25 mouse cellular contexts compared by ENCODE assay signal in the genomic region with DNA sequence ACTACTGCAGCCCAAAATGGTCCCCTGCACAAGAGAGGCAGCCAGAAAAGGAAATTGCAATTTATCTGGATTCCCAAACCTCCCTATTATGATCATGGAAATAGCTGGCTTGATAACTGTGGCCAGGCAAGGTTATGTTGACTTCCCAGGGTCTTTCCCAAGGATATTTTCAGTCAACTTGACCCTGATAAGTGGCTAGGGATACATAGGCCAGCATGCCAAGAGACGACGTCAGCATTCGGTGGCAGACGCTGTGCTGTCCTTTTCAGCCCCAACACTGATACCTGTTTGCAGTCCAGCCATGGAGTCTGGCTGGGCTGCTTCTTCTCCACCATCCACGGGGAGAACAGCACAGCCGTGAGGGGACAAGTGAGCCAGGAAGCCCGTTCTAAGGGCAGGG. TPM values are rescaled to one million over a fixed set of nuclear protein-coding genes. Genes with fewer than 3 reads are reported as not detected.
DNase-seq lines count a peak whose midpoint lies in the region; ATAC-seq and TF ChIP-seq lines count a peak whose summit lies in the region.
"Had no signal": no experiment of that assay in that cellular context is flagged by ENCODE, and none has a peak within 500 bp of the region (broad histone marks: within the 10 kb centered on the region; RNA-seq: fewer than 3 reads in every experiment).

No protein-coding gene starts in this region.

- DNase-seq in heart, adult 8-10 months (ENCODE audit: low spot score) = no peak
- DNase-seq in stomach, postnatal 0 days (ENCODE audit: low spot score) = no peak
- no peak for DNase-seq in limb, embryonic 10.5 days (ENCODE audit: low spot score)
- DNase-seq: cerebellum, postnatal 36 days; forebrain, postnatal 0 days; heart, postnatal 4 days; kidney, adult 8-10 months; kidney, postnatal 25 days; lung, embryonic 14.5 days; right cerebral cortex, postnatal 4 days; thymus, postnatal 36 days had no signal

- TF ChIP-seq POLR2A in bone marrow macrophage, adult 2 months (IDR thresholded peaks at IDR 0.05; ENCODE audit: borderline replicate concordance, low read depth, low read length) = no peak
- TF ChIP-seq POLR2A in small intestine, adult 2 months (IDR thresholded peaks at IDR 0.05; ENCODE audit: low read depth, low read length) = no peak

- H3K36me3 ChIP-seq in heart, embryonic 14.5 days (ENCODE audit: control insufficient read depth, insufficient read depth, low read length) = 0 out of 2 replicates have a peak, but pooled peaks cover 6% of the 10 kb centered on the region
- peaks cover 6% of the 10 kb centered on the region; the same call in 1 of the 2 replicates for H3K36me3 ChIP-seq in stomach, embryonic 16.5 days (ENCODE audit: control insufficient read depth, insufficient read depth, low read length)
- no peaks in the 10 kb centered on the region for H3K36me3 ChIP-seq in stomach, postnatal 0 days (ENCODE audit: control insufficient read depth, insufficient read depth, low read length)
- peaks cover 8% of the 10 kb centered on the region for H3K36me3 ChIP-seq in small intestine, adult 2 months (ENCODE audit: control insufficient read depth, insufficient read depth, low read length)
- H3K36me3 ChIP-seq in limb, embryonic 10.5 days = peaks cover 7% of the 10 kb centered on the region

- no peak overlapping the region for H3K4me2 ChIP-seq in heart, embryonic 14.5 days (ENCODE audit: low read length)
- H3K4me2 ChIP-seq in stomach, embryonic 16.5 days (ENCODE audit: low read depth, low read length) = no peak overlapping the region
- no peak overlapping the region for H3K4me2 ChIP-seq in stomach, postnatal 0 days (replicated peaks; ENCODE audit: low read depth)
- H3K4me2 ChIP-seq: embryonic facial prominence, embryonic 15.5 days; heart, embryonic 12.5 days; liver, embryonic 11.5 days; lung, embryonic 14.5 days had no signal

- H3K9me3 ChIP-seq in heart, embryonic 14.5 days (ENCODE audit: control insufficient read depth, low read length) = no peaks in the 10 kb centered on the region
- no peaks in the 10 kb centered on the region for H3K9me3 ChIP-seq in stomach, embryonic 16.5 days (replicated peaks; ENCODE audit: control insufficient read depth, low read length)
- H3K9me3 ChIP-seq in stomach, postnatal 0 days (ENCODE audit: control insufficient read depth, low read length) = no peaks in the 10 kb centered on the region
- H3K9me3 ChIP-seq in limb, embryonic 10.5 days (replicated peaks) = no peaks in the 10 kb centered on the region
- H3K9me3 ChIP-seq: embryonic facial prominence, embryonic 15.5 days; heart, embryonic 12.5 days; midbrain, embryonic 10.5 days had no signal

- no peak for TF ChIP-seq EP300 in stomach, postnatal 0 days (optimal IDR thresholded peaks at IDR 0.05)

- WGBS in heart, embryonic 14.5 days = 27% methylated on average over 7 of the region's 7 CpGs
- WGBS in stomach, embryonic 16.5 days = 69% methylated on average over 7 of the region's 7 CpGs
- 56% methylated on average over 7 of the region's 7 CpGs for WGBS in stomach, postnatal 0 days
- WGBS in small intestine, adult 2 months = 29% methylated on average over 7 of the region's 7 CpGs
- 90% methylated on average over 7 of the region's 7 CpGs for WGBS in limb, embryonic 10.5 days

- TF ChIP-seq CTCF in stomach, postnatal 0 days (IDR thresholded peaks at IDR 0.05; ENCODE audit: low read depth) = no peak
- no peak for TF ChIP-seq CTCF in bone marrow macrophage, adult 2 months (IDR thresholded peaks at IDR 0.05; ENCODE audit: low read depth, low read length)
- no peak for TF ChIP-seq CTCF in small intestine, adult 2 months (IDR thresholded peaks at IDR 0.05; ENCODE audit: extremely low read depth, insufficient read length, insufficient replicate concordance, low read depth, low read length)

- H3K4me3 ChIP-seq in heart, embryonic 14.5 days (ENCODE audit: control insufficient read depth in 1 of 2, insufficient read depth in 1 of 2, low read depth in 1 of 2, low read length in 2 of 2) = no peak overlapping the region
- no peak overlapping the region for H3K4me3 ChIP-seq in stomach, embryonic 16.5 days (replicated peaks; ENCODE audit: low read length)
- H3K4me3 ChIP-seq in stomach, postnatal 0 days (ENCODE audit: low read depth, low read length) = no peak overlapping the region
- H3K4me3 ChIP-seq in bone marrow macrophage, adult 2 months (ENCODE audit: insufficient read depth, low read length) = no peak overlapping the region
- H3K4me3 ChIP-seq in small intestine, adult 2 months (ENCODE audit: low read depth, low read length) = no peak overlapping the region
- no peak overlapping the region for H3K4me3 ChIP-seq in limb, embryonic 10.5 days
- H3K4me3 ChIP-seq: embryonic facial prominence, embryonic 15.5 days; heart, embryonic 12.5 days; midbrain, embryonic 10.5 days had no signal

- peak overlapping the region; percentile 42; the same call in 1 of the 2 replicates for H3K9ac ChIP-seq in heart, embryonic 14.5 days (ENCODE audit: low read length)
- 0 out of 2 replicates have a peak overlapping the region, but pooled peaks have one; percentile 23 for H3K9ac ChIP-seq in stomach, embryonic 16.5 days (ENCODE audit: low read length)
- no peak overlapping the region for H3K9ac ChIP-seq in stomach, postnatal 0 days (ENCODE audit: low read length)
- H3K9ac ChIP-seq: embryonic facial prominence, embryonic 15.5 days; forebrain, postnatal 0 days; heart, embryonic 12.5 days; lung, embryonic 14.5 days had no signal

- peaks cover 5 to 23% of the 10 kb centered on the region in 2 experiments for H3K4me1 ChIP-seq in heart, embryonic 14.5 days (ENCODE audit: control insufficient read depth in 2 of 2, insufficient read depth in 2 of 2, low read length in 2 of 2)
- peaks cover 16% of the 10 kb centered on the region for H3K4me1 ChIP-seq in stomach, embryonic 16.5 days (ENCODE audit: control insufficient read depth, insufficient read depth, low read length)
- H3K4me1 ChIP-seq in stomach, postnatal 0 days (replicated peaks; ENCODE audit: control insufficient read depth, insufficient read depth) = no peaks in the 10 kb centered on the region
- peaks cover 56% of the 10 kb centered on the region for H3K4me1 ChIP-seq in bone marrow macrophage, adult 2 months (ENCODE audit: control insufficient read depth, insufficient read depth, low read length)
- H3K4me1 ChIP-seq in small intestine, adult 2 months (ENCODE audit: control insufficient read depth, insufficient read depth, insufficient read length, low read length) = peaks cover 19% of the 10 kb centered on the region
- peaks cover 24% of the 10 kb centered on the region for H3K4me1 ChIP-seq in limb, embryonic 10.5 days

- no peaks in the 10 kb centered on the region for H3K27me3 ChIP-seq in heart, embryonic 14.5 days (ENCODE audit: control insufficient read depth, insufficient read depth, low read length)
- no peaks in the 10 kb centered on the region for H3K27me3 ChIP-seq in stomach, embryonic 16.5 days (ENCODE audit: control insufficient read depth, insufficient read depth, low read length)
- no peaks in the 10 kb centered on the region for H3K27me3 ChIP-seq in stomach, postnatal 0 days (ENCODE audit: control insufficient read depth, insufficient read depth, low read length)
- H3K27me3 ChIP-seq in small intestine, adult 2 months (ENCODE audit: control insufficient read depth, insufficient read depth, low read length) = no peaks in the 10 kb centered on the region
- H3K27me3 ChIP-seq in limb, embryonic 10.5 days (ENCODE audit: low read depth, poor library complexity, severe bottlenecking) = no peaks in the 10 kb centered on the region
- H3K27me3 ChIP-seq: embryonic facial prominence, embryonic 15.5 days; heart, embryonic 12.5 days had no signal

- ATAC-seq in heart, embryonic 14.5 days (ENCODE audit: insufficient number of reproducible peaks, insufficient read depth, low FRiP score, low read depth) = no peak
- ATAC-seq in stomach, embryonic 16.5 days (ENCODE audit: insufficient read depth, low FRiP score) = no peak
- no peak for ATAC-seq in stomach, postnatal 0 days (ENCODE audit: low FRiP score, low TSS enrichment)
- ATAC-seq: forebrain, postnatal 0 days; hindbrain, postnatal 0 days had no signal

- no peak overlapping the region for H3K27ac ChIP-seq in heart, embryonic 14.5 days (replicated peaks in 1 of 2; ENCODE audit: control insufficient read depth in 1 of 2, insufficient read depth in 1 of 2, low read depth in 2 of 2, low read length in 2 of 2)
- no peak overlapping the region for H3K27ac ChIP-seq in stomach, embryonic 16.5 days (ENCODE audit: low read length)
- no peak overlapping the region for H3K27ac ChIP-seq in stomach, postnatal 0 days (replicated peaks)
- H3K27ac ChIP-seq in bone marrow macrophage, adult 2 months (ENCODE audit: insufficient read depth, low read depth, low read length) = peak overlapping the region; percentile 38
- H3K27ac ChIP-seq in small intestine, adult 2 months (ENCODE audit: insufficient read depth, low read depth, low read length) = peak overlapping the region; percentile 54
- no peak overlapping the region for H3K27ac ChIP-seq in limb, embryonic 10.5 days
- H3K27ac ChIP-seq: embryonic facial prominence, embryonic 15.5 days; hindbrain, postnatal 0 days; midbrain, embryonic 10.5 days had no signal

RNA-seq across cellular contexts. Expression of a gene that starts 3.6 kb away (rescaled TPM):
- 10.4 and 10.8 TPM in 2 replicates for polyA plus RNA-seq in heart, embryonic 14.5 days (2014; fragmentation: Nextera tagmentation; extraction: Ambion mirVana)
- 10 to 100 TPM; 24.8 to 29.5 (median 27.4) TPM for total RNA-seq in heart, adult 8-10 months (2022)
- polyA plus RNA-seq in stomach, embryonic 16.5 days (2015; fragmentation: Nextera tagmentation; extraction: Ambion mirVana) = 11.2 and 13.1 TPM in 2 replicates
- 9.6 and 11.4 TPM in 2 replicates for polyA plus RNA-seq in stomach, postnatal 0 days (2015; fragmentation: Nextera tagmentation; extraction: Ambion mirVana)
- polyA plus RNA-seq in bone marrow macrophage, adult 2 months (2012; ENCODE audit: insufficient read depth, insufficient read length, missing spikeins) = 34.1 and 40.1 TPM in 2 replicates
- polyA plus RNA-seq in small intestine, adult 2 months (2012; rRNA removed) = 41.0 and 74.2 TPM in 2 replicates
- 10.8 and 12.7 TPM in 2 replicates for polyA plus RNA-seq in limb, embryonic 10.5 days (2016; fragmentation: Nextera tagmentation; extraction: Ambion mirVana)

RNA-seq across cellular contexts. Expression of a gene that starts 18.4 kb away (rescaled TPM):
- 6.9 TPM in 2 replicates for polyA plus RNA-seq in heart, embryonic 14.5 days (2014; fragmentation: Nextera tagmentation; extraction: Ambion mirVana)
- total RNA-seq in heart, adult 8-10 months (2022) = 1 to 10 TPM; 1.6 to 2.6 (median 2.1) TPM
- polyA plus RNA-seq in stomach, embryonic 16.5 days (2015; fragmentation: Nextera tagmentation; extraction: Ambion mirVana) = 14.6 and 15.3 TPM in 2 replicates
- 7.4 and 8.1 TPM in 2 replicates for polyA plus RNA-seq in stomach, postnatal 0 days (2015; fragmentation: Nextera tagmentation; extraction: Ambion mirVana)
- 23.4 and 26.1 TPM in 2 replicates for polyA plus RNA-seq in bone marrow macrophage, adult 2 months (2012; ENCODE audit: insufficient read depth, insufficient read length, missing spikeins)
- 16.3 and 23.3 TPM in 2 replicates for polyA plus RNA-seq in small intestine, adult 2 months (2012; rRNA removed)
- 9.4 and 12.7 TPM in 2 replicates for polyA plus RNA-seq in limb, embryonic 10.5 days (2016; fragmentation: Nextera tagmentation; extraction: Ambion mirVana)

RNA-seq across cellular contexts. Expression of a gene that starts 58.9 kb away (rescaled TPM):
- not detected in 2 replicates for polyA plus RNA-seq in heart, embryonic 14.5 days (2014; fragmentation: Nextera tagmentation; extraction: Ambion mirVana)
- not detected for total RNA-seq in heart, adult 8-10 months (2022)
- 7.2 and 11.1 TPM in 2 replicates for polyA plus RNA-seq in stomach, embryonic 16.5 days (2015; fragmentation: Nextera tagmentation; extraction: Ambion mirVana)
- 5.4 and 5.7 TPM in 2 replicates for polyA plus RNA-seq in stomach, postnatal 0 days (2015; fragmentation: Nextera tagmentation; extraction: Ambion mirVana)
- not detected in 2 replicates for polyA plus RNA-seq in bone marrow macrophage, adult 2 months (2012; ENCODE audit: insufficient read depth, insufficient read length, missing spikeins)
- 12.3 and 24.9 TPM in 2 replicates for polyA plus RNA-seq in small intestine, adult 2 months (2012; rRNA removed)
- 0.65 TPM in 1 of 2 replicates, not detected in the other for polyA plus RNA-seq in limb, embryonic 10.5 days (2016; fragmentation: Nextera tagmentation; extraction: Ambion mirVana)
- total RNA-seq: gastrocnemius, adult 18-20 months; granulocyte monocyte progenitor cell, adult 5-6 weeks; heart, postnatal 4 days; hindbrain, postnatal 0 days; left cerebral cortex, adult 18-20 months; left cerebral cortex, postnatal 36 days had no signal
- polyA plus RNA-seq: heart, embryonic 12.5 days; hindbrain, postnatal 0 days; lung, embryonic 14.5 days; midbrain, postnatal 0 days had no signal

Comparison
In these comparisons a context has a peak if more than half of its experiments do, and no peak if none do; other contexts are left out.
1. H3K27ac ChIP-seq: peak in bone marrow macrophage, adult 2 months (single experiment) and small intestine, adult 2 months (single experiment); none in heart, embryonic 14.5 days (0 of 2), stomach, embryonic 16.5 days (single experiment), stomach, postnatal 0 days (single experiment) and limb, embryonic 10.5 days (single experiment).